Mouse (Mus musculus) MEL (cell line): Measurements from ENCODE around the gene Inpp5d. TPM values are rescaled to one million over a fixed set of nuclear protein-coding genes. Genes with fewer than 3 reads are reported as not detected.

Experiments used
- DNase-seq: peaks from one replicate; pipeline ENCODE4 v3.0.0; 2011; ENCODE audit warnings: low read depth, low spot score
- H3K27ac ChIP-seq: 2 replicates; pipeline ENCODE4 v1.5.1; 2012; ENCODE audit warnings: low read depth, mild to moderate bottlenecking, control low read depth, low read length, moderate library complexity; ENCODE audit not compliant: control insufficient read depth
- H3K27me3 ChIP-seq, 2 experiments: fragments of 150-350 bp in 1 of 2; sonication (generic) in 1 of 2; 2 replicates each; pipeline ENCODE4 v1.6.1; 2012; ENCODE audit warnings: low read length in 2 of 2, mild to moderate bottlenecking in 2 of 2, improper control_type of control experiment in 1 of 2, moderate library complexity in 1 of 2; ENCODE audit not compliant: insufficient read depth in 2 of 2, control insufficient read depth in 1 of 2
- H3K36me3 ChIP-seq, 2 experiments: 2 replicates each; pipeline ENCODE4 v1.6.1; 2012 to 2014; ENCODE audit warnings: low read length in 2 of 2, improper control_type of control experiment in 1 of 2, inconsistent platforms in 1 of 2, mild to moderate bottlenecking in 1 of 2; ENCODE audit not compliant: insufficient read depth in 2 of 2, control insufficient read depth in 1 of 2
- H3K4me1 ChIP-seq, 2 experiments: fragments of 150-350 bp in 1 of 2; sonication (generic) in 1 of 2; 2 replicates each; pipeline ENCODE4 v1.6.1; 2012; ENCODE audit warnings: low read length in 2 of 2, improper control_type of control experiment in 1 of 2, mild to moderate bottlenecking in 1 of 2; ENCODE audit not compliant: insufficient read depth in 2 of 2, control insufficient read depth in 1 of 2
- H3K4me3 ChIP-seq, 2 experiments: fragments of 150-350 bp in 1 of 2; sonication (generic) in 1 of 2; 2 replicates each; pipeline ENCODE4 v1.5.1; 2012; ENCODE audit warnings: low read depth in 2 of 2, low read length in 2 of 2, mild to moderate bottlenecking in 2 of 2, moderate library complexity in 2 of 2, control low read depth in 1 of 2, improper control_type of control experiment in 1 of 2; ENCODE audit not compliant: control insufficient read depth in 1 of 2, insufficient read depth in 1 of 2
- H3K79me2 ChIP-seq: 2 replicates; pipeline ENCODE4 v1.6.1; 2012; ENCODE audit warnings: mild to moderate bottlenecking, low read length, moderate library complexity; ENCODE audit not compliant: control insufficient read depth, poor library complexity, insufficient read depth
- H3K9ac ChIP-seq: 2 replicates; pipeline ENCODE4 v1.6.1; 2012; ENCODE audit warnings: low read depth, mild to moderate bottlenecking, control low read depth, low read length, moderate library complexity; ENCODE audit not compliant: control insufficient read depth, poor library complexity, severe bottlenecking
- H3K9me3 ChIP-seq: fragments of 150-350 bp; sonication (generic); replicated peaks from 2 replicates; pipeline ENCODE4 v1.6.1; 2012; ENCODE audit warnings: mild to moderate bottlenecking, low read length, improper control_type of control experiment, moderate library complexity; ENCODE audit not compliant: insufficient read depth
- CHD1 ChIP-seq: IDR thresholded peaks from 2 replicates; pipeline ENCODE4 v1.6.1; 2012; ENCODE audit warnings: low read depth, mild to moderate bottlenecking, inconsistent platforms, low read length, improper control_type of control experiment
- CHD2 ChIP-seq: IDR thresholded peaks from 2 replicates; pipeline ENCODE4 v1.6.1; 2011; ENCODE audit warnings: low read length, improper control_type of control experiment
- CTCF ChIP-seq, 3 experiments: IDR thresholded peaks in 2 of 3; conservative IDR thresholded peaks in 1 of 3; 2 replicates each; pipeline ENCODE4 v1.5.1; 2011 to 2012; ENCODE audit warnings: low read length in 3 of 3, low read depth in 2 of 3, mild to moderate bottlenecking in 2 of 3, improper control_type of control experiment in 1 of 3, inconsistent platforms in 1 of 3, mixed read lengths in 1 of 3, moderate library complexity in 1 of 3; ENCODE audit not compliant: control insufficient read depth in 1 of 3, insufficient read depth in 1 of 3, poor library complexity in 1 of 3, severe bottlenecking in 1 of 3
- E2F4 ChIP-seq: IDR thresholded peaks from 2 replicates; pipeline ENCODE4 v1.6.1; 2011; ENCODE audit warnings: low read depth, low read length, improper control_type of control experiment, borderline replicate concordance
- EP300 ChIP-seq, 2 experiments: IDR thresholded peaks; 2 replicates each; pipeline ENCODE4 v1.6.1; 2011; ENCODE audit warnings: improper control_type of control experiment in 2 of 2, low read length in 2 of 2, low read depth in 1 of 2, mild to moderate bottlenecking in 1 of 2
- ETS1 ChIP-seq: IDR thresholded peaks from 2 replicates; pipeline ENCODE4 v1.6.1; 2012; ENCODE audit warnings: low read depth, mild to moderate bottlenecking, inconsistent platforms, low read length, improper control_type of control experiment, moderate library complexity
- GABPA ChIP-seq: IDR thresholded peaks from 2 replicates; pipeline ENCODE4 v1.6.1; 2012; ENCODE audit warnings: low read depth, mild to moderate bottlenecking, inconsistent platforms, low read length, improper control_type of control experiment, moderate library complexity
- GATA1 ChIP-seq: IDR thresholded peaks from 2 replicates; pipeline ENCODE4 v1.6.1; 2011; ENCODE audit warnings: low read depth, low read length, improper control_type of control experiment
- HCFC1 ChIP-seq: IDR thresholded peaks from 2 replicates; pipeline ENCODE4 v1.6.1; 2012; ENCODE audit warnings: low read depth, mild to moderate bottlenecking, inconsistent platforms, low read length, improper control_type of control experiment, moderate library complexity
- JUND ChIP-seq: IDR thresholded peaks from 2 replicates; pipeline ENCODE4 v1.6.1; 2011; ENCODE audit warnings: low read depth, mild to moderate bottlenecking, improper control_type of control experiment, low read length
- KAT2A ChIP-seq: conservative IDR thresholded peaks from 2 replicates; pipeline ENCODE4 v1.6.1; 2012; ENCODE audit warnings: low read depth, low read length, improper control_type of control experiment, inconsistent platforms
- MAX ChIP-seq: IDR thresholded peaks from 2 replicates; pipeline ENCODE4 v1.6.1; 2011; ENCODE audit warnings: low read length, improper control_type of control experiment
- MYB ChIP-seq: IDR thresholded peaks from 2 replicates; pipeline ENCODE4 v1.6.1; 2011; ENCODE audit warnings: mild to moderate bottlenecking, low read depth, low read length, improper control_type of control experiment
- MYC ChIP-seq: IDR thresholded peaks from 2 replicates; pipeline ENCODE4 v1.6.1; 2011; ENCODE audit warnings: low read depth, mild to moderate bottlenecking, low read length, improper control_type of control experiment, moderate library complexity
- NELFE ChIP-seq: IDR thresholded peaks from 2 replicates; pipeline ENCODE4 v1.6.1; 2011; ENCODE audit warnings: low read depth, low read length, improper control_type of control experiment
- POLR2A ChIP-seq, 2 experiments: IDR thresholded peaks; 2 replicates each; pipeline ENCODE4 v1.6.1; 2011 to 2012; ENCODE audit warnings: low read length in 2 of 2, mild to moderate bottlenecking in 2 of 2, control low read depth in 1 of 2, improper control_type of control experiment in 1 of 2, low read depth in 1 of 2, moderate library complexity in 1 of 2; ENCODE audit not compliant: control insufficient read depth in 1 of 2, insufficient read depth in 1 of 2, poor library complexity in 1 of 2
- POLR2AphosphoS2 ChIP-seq: IDR thresholded peaks from 2 replicates; pipeline ENCODE4 v1.6.1; 2011; ENCODE audit warnings: low read length, improper control_type of control experiment
- RAD21 ChIP-seq: IDR thresholded peaks from 2 replicates; pipeline ENCODE4 v1.6.1; 2011; ENCODE audit warnings: mild to moderate bottlenecking, low read depth, low read length, improper control_type of control experiment
- RCOR1 ChIP-seq: IDR thresholded peaks from 2 replicates; pipeline ENCODE4 v1.6.1; 2012; ENCODE audit warnings: low read depth, mild to moderate bottlenecking, inconsistent platforms, low read length, improper control_type of control experiment
- SIN3A ChIP-seq: IDR thresholded peaks from 2 replicates; pipeline ENCODE4 v1.6.1; 2012; ENCODE audit warnings: low read length, improper control_type of control experiment, inconsistent platforms
- TCF12 ChIP-seq: IDR thresholded peaks from 2 replicates; pipeline ENCODE4 v1.6.1; 2014; ENCODE audit warnings: low read depth, mild to moderate bottlenecking, inconsistent platforms, low read length, improper control_type of control experiment, moderate library complexity
- ZKSCAN1 ChIP-seq: IDR thresholded peaks from 2 replicates; pipeline ENCODE4 v1.6.1; 2012; ENCODE audit warnings: low read depth, mild to moderate bottlenecking, inconsistent platforms, low read length, improper control_type of control experiment, moderate library complexity
- ZMIZ1 ChIP-seq: IDR thresholded peaks from 2 replicates; pipeline ENCODE4 v1.6.1; 2012; ENCODE audit warnings: low read depth, mild to moderate bottlenecking, inconsistent platforms, low read length, improper control_type of control experiment, moderate library complexity
- ZNF384 ChIP-seq: IDR thresholded peaks from 2 replicates; pipeline ENCODE4 v1.6.1; 2012; ENCODE audit warnings: low read depth, mild to moderate bottlenecking, inconsistent platforms, low read length, improper control_type of control experiment
- polyA plus RNA-seq, 2 experiments: library from polyadenylated mRNA; stranded (reverse) in 1 of 2; unstranded in 1 of 2; fragments of >175 nt in 1 of 2; fragments of >200 nt in 1 of 2; gene quantifications; 2 replicates each; pipeline versions ENCODE4 v1.2.1 to v1.2.4; 2012; ENCODE audit warnings: low replicate concordance in 2 of 2, low read depth in 1 of 2; ENCODE audit not compliant: insufficient read length in 2 of 2, insufficient read depth in 1 of 2, missing spikeins in 1 of 2
- total RNA-seq: library from RNA; depleted of rRNA; stranded (reverse); fragments of 300-350 nt; gene quantifications from 2 replicates; pipeline ENCODE4 v1.2.3, GENCODE M21; 2012

Gene Inpp5d
- total and polyA plus RNA-seq, 3 experiments, result 69.4 to 71.3 TPM; not detected in 1

GRCm38 (mm10) chr1:87684071-87684470 lies 64.0 kb downstream of the Inpp5d start:
- DNase-seq, result no peak
- H3K9me3 ChIP-seq, result no peaks in the 10 kb centered on the region
- H3K4me1 ChIP-seq, result no peaks in the 10 kb centered on the region
- H3K27ac ChIP-seq, result no peak overlapping the region
- no peak overlapping the region for H3K9ac ChIP-seq
- H3K79me2 ChIP-seq, result no peaks in the 10 kb centered on the region
- no peaks in the 10 kb centered on the region for H3K27me3 ChIP-seq
- H3K4me3 ChIP-seq, result no peak overlapping the region
- TF ChIP-seq RAD21, result no peak
- TF ChIP-seq ZMIZ1, result no peak
- no peak for TF ChIP-seq TCF12
- no peak for TF ChIP-seq ZKSCAN1
- TF ChIP-seq POLR2A (IDR thresholded peaks at IDR 0.05; ENCODE audit: control insufficient read depth in 1 of 2, insufficient read depth in 1 of 2, low read depth in 1 of 2, low read length in 2 of 2, poor library complexity in 1 of 2), result no peak
- TF ChIP-seq ETS1, result no peak
- no peak for TF ChIP-seq RCOR1
- no peak for TF ChIP-seq POLR2AphosphoS2
- no peak for TF ChIP-seq MYB
- no peak for TF ChIP-seq CTCF (IDR thresholded peaks at IDR 0.05 in 2 of 3, conservative IDR thresholded peaks at IDR 0.05 in 1 of 3; ENCODE audit: control insufficient read depth in 1 of 3, insufficient read depth in 1 of 3, low read depth in 2 of 3, low read length in 3 of 3, poor library complexity in 1 of 3, severe bottlenecking in 1 of 3)
- TF ChIP-seq EP300 (IDR thresholded peaks at IDR 0.05; ENCODE audit: low read depth in 1 of 2, low read length in 2 of 2), result no peak
- no peak for TF ChIP-seq ZNF384
- no peak for TF ChIP-seq JUND
- TF ChIP-seq GATA1, result no peak
- TF ChIP-seq NELFE, result no peak
- TF ChIP-seq, all 39 proteins: peak for 0
- peaks cover 0 to 25% of the 10 kb centered on the region in 2 experiments; a peak in 2 of 4 replicates for H3K36me3 ChIP-seq

- Histone ChIP-seq H3K27me3 (no peaks in the 10 kb centered on the region), H3K9me3 (no peaks in the 10 kb centered on the region), H3K27ac (no peak overlapping the region), H3K36me3 (peaks cover 0 to 25% of the 10 kb centered on the region in 2 experiments; a peak in 2 of 4 replicates), H3K79me2 (no peaks in the 10 kb centered on the region), H3K4me1 (no peaks in the 10 kb centered on the region), H3K9ac (no peak overlapping the region), H3K4me3 (no peak overlapping the region)
- DNase-seq, result no peak
- TF ChIP-seq RCOR1, result no peak
- no peak for TF ChIP-seq JUND
- TF ChIP-seq CHD1, result no peak
- no peak for TF ChIP-seq GATA1
- TF ChIP-seq ZMIZ1, result no peak
- no peak for TF ChIP-seq ETS1
- TF ChIP-seq HCFC1, result no peak
- no peak for TF ChIP-seq MYC
- no peak for TF ChIP-seq CTCF (IDR thresholded peaks at IDR 0.05 in 2 of 3, conservative IDR thresholded peaks at IDR 0.05 in 1 of 3; ENCODE audit: control insufficient read depth in 1 of 3, insufficient read depth in 1 of 3, low read depth in 2 of 3, low read length in 3 of 3, poor library complexity in 1 of 3, severe bottlenecking in 1 of 3)
- no peak for TF ChIP-seq KAT2A
- TF ChIP-seq GABPA, result no peak
- no peak for TF ChIP-seq SIN3A
- no peak for TF ChIP-seq MAX
- no peak for TF ChIP-seq POLR2A (IDR thresholded peaks at IDR 0.05; ENCODE audit: control insufficient read depth in 1 of 2, insufficient read depth in 1 of 2, low read depth in 1 of 2, low read length in 2 of 2, poor library complexity in 1 of 2)
- TF ChIP-seq CHD2, result no peak
- TF ChIP-seq E2F4, result no peak
- TF ChIP-seq EP300 (IDR thresholded peaks at IDR 0.05; ENCODE audit: low read depth in 1 of 2, low read length in 2 of 2), result no peak
Observed at GRCm38 (mm10) chr1:87684791-87685190, 64.7 kb downstream of the Inpp5d start.
